Mouse (Mus musculus) right cerebral cortex, postnatal 10 days (tissue): ENCODE measurements at regions not wholly inside any gene's neighbourhood (a gene's known extent, or its start where the extent isn't known, plus 50 kb on each side); places are given as distances from the start of the nearest gene placed in this dataset.

Experiments used
- DNase-seq, 2 experiments: peaks; one replicate each; pipeline ENCODE4 v3.0.0; 2021; ENCODE audit warnings: low spot score in 2 of 2

DNA sequence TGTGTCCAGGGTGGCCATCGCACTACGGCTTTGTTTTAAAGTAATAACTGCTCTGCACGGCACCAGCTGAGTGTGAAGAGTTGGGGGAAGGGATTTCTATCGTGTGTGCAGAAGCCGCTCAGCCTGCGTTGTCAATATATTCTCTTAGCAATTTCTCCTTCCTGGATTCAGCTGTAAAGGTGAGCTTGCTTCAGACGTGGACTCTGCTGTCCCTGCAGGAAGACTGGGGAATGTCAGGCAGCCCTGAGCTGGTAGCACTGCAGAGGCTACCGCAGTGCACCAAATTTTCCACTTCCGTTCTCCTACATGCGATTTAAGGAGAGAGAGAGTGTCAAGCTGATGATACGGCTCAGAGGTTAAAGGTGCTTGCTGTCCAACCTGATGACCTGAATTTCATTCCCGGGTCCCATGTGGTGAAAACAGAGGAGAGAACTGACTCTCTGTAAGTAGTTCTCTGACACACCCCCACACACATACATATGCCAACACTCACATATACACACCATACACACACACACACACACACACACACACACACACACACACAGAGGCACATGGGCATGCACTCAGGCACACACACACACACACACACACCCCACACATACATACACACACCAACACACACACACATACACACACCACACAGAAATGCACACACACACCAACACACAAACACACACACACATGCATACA is 59.9 kb upstream of the Prelid3b start:
- peak; percentile 56 to 61 for DNase-seq

DNA sequence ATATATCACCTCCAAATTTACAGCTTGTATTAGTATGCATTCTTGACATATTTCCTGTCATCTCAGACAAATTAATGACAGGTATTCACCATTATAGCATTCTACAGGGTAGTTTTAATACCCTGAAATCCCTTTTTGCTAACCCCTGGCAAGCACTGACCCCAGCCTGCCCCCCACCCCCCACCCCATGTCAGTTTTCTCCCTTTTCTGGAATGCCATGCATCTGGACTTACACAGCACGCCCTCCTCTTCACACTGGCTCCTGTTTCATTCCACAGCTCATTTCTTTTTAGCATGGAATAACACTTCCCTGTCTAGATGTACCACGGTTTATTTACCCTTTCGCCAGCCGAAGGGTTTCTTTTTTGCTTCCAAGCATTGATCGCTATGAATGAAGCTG is 67.8 kb upstream of the Prelid3b start:
- no peak for DNase-seq

DNA sequence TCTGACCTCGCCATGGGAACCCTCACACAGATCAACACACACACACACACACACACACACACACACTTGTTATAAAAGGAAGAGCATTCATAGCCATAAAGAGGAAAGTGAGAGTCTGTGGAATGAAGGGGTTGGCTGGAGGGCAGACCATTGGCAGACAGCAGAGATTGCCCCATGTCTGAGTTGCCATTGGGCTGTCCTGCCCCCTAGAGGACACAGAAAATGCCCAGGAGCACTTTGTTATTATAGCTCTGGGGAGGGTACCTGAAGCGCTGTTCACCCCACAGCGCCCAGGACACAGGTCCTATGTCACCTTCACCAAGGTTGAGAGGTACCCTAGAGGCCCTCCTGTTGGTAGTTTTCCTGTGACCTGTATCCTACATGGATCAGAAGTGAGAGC is 74.3 kb upstream of the Prelid3b start:
- DNase-seq, result no peak

DNA sequence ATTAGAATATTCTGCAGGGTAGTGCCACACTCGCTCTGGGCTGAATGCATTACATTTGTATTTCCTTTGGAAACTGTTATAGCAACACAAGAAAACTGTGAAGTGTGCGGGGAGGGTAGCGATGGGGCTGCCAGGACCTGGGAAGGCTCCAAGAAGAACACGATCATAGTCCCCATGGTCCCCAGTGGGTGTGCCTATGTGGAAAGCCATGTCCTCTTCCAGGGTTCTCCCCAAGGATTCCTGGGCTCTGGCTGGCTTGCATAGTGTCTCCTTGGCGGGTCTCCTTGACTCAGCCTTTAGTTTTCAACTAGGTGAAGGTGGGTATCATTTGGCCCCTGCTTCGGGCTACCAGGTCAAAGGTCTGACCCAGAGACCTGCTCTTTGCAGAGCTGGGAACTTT is 74.8 kb upstream of the Prelid3b start:
- DNase-seq, result no peak

DNA sequence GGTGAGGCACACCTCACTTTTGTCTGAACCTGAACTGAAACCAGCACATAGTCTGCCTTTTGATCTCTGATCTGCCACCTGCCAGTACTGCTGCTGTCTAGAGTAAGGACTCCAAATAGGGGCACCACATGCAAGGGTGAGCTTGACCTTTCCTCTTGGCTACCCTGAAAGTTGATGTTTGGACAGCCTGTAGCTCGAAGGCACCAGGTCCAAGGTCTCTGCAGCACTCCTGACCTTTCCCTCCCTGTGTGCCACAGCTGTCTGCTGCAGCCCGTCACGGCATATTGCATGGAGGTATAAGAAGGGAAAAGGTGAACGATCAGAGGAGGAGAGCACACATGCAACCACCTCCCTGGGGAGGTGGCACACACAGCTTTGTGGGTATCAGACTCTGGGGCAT is 75.9 kb upstream of the Prelid3b start:
- DNase-seq, result no peak

DNA sequence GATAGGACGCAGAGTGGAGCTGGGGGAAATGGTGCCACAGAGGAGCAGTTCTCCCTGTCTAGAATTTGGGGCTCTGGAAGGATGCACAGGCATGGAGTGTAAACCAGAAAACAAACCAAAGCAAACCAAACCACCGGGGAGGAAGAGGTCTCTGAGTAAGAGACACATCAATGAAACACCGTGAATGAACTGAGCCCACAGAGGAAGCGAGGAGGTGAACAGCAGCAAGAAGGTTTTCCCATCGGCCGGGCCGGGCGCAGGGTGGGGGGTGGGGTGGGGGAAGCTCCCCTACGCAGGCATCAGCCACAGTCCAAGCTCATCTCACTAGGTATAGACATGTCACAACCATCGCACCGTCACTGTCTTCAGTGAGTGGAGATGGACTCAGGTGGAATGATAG is 82.9 kb upstream of the Prelid3b start:
- no peak for DNase-seq

DNA sequence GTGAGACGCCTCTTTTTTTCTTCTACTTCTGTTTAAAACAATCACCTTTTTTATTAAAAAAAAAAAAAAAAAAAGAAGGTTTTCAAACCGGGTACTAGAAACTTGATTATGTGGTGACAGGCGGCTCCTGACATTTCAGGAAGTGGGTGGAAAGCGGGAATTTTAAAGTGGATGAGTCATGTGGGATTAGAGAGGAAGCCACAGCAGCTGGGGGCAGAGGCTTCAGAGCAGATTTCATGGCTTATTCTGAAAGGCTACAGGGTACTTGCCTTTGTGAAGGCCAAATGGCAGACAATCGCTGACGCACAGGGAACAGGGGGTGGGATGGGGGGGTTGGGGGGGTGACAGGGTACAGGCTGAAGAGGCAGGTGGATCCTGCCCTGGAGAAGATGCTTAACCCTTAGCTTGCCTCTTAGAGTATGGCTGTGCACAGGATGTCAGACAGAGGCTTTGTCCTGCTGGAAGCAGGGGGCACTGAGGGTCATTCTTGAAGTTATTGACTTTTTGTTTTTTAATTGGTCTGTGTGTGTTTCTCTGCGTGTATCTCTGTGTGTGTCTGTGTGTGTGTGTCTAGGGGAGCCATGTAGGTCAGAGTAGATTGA is 81.4 kb upstream of the Zfp831 start:
- DNase-seq, result no peak

DNA sequence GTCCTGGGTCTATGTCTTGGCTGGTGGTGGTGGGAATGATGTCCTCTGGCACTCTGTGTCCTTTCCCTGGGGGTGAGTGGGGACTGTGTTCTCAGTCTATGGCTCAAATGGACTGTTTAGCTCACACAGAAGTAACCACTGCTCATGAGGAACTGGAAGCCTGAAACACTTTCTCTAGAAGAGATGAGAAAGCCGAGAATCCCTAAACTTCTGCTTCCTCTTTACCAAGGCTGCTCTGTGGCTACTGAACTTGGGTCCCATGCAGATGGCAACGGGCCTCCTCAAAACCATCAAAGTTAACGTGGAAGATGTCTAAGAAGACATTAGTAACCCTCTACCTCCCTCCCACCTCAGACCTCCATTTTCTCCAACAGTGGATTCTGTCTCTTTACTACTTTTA is 79.4 kb upstream of the Zfp831 start:
- DNase-seq, result no peak

DNA sequence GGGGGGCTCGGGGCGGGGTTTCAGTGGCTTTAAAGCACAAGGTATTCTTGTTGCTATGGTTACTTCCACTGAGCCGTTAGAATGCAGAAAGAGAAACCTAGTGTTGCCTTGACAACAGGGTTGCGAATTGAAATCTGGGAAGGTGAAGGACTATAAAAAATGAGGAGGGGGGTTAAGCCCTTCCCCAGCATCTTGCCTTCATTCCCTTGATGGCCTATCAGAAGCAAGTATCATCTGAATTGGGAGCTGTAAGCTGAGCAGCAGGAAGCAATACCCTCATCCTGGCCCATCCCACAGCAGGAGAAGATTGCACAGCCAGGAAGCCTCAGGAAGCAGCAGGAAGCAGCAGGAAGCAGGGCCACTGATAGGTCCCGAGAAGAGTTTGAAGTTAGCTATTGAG is 78.5 kb upstream of the Zfp831 start:
- DNase-seq, result peak; percentile 36 to 61

DNA sequence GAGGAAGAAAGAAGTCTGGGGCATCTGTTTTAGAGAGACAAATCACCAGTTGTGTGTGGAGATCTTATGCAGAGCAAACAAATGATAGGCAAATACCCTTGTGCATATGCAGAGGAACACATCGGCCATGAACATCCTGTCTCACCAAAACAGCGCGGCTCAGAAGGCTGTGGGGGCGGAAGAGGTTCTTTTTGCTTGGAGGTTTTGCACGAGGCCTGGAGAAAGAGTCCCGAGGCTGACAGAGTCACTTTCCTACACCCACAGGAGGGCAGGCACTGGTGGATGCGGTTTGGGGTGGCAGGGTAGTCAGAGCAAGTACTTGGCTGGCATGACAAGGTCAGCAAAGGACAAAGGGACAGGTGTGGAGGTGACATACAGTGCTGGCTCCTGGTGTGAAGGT is 77.4 kb upstream of the Zfp831 start:
- no peak for DNase-seq

DNA sequence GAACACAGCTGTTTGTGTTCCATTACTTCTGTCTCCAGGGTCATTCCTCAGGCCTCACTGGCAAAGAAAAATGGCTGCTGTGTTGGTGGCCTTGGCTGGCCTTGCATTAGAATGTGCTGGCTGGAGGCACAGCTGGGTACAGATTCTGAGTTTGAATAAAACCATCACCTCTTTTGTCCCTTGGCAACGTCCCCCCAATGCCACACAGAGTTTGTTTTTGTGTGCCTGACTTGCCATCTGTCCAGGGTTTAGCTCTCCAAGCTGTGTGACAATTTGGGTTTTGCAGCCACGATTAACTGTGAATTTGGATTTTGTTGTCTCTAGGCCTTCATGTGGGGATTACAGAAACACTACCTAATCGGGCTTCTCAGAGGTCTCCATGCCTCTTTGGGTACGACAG is 76.6 kb upstream of the Zfp831 start:
- no peak for DNase-seq

DNA sequence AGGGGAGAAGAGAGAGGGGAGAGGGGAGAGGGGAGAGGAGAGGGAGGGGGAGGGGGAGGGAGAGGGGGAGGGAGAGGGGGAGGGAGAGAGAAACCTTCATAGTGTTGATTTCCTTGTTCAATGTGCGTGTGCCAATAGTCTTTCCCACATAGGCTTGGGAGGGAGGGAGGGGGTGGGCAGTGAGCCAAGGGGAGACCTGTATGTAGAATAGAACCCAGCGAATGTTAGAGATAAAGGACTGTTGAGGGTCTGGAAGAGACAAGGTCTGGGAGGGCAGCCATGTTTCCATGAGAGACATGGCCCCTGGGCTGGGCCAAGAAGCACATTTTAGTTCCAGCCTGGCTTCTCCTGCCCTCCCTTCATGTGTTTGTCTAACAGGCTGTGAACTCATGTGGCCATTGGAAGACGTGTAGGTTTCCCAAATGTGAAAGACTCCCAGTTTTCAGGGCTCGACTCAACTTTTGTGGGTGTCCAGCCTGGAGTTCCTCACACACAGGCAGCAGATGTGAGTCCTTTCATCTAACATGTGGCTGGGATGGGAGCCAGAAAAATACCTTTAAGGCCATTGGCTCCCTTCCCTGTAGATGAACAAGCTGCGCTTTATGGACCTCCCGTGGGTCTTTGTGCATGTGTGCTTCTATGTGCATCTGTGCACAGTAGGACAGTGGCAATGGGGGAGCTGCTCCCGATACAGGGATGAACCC is 68.4 kb upstream of the Zfp831 start:
- DNase-seq, result no peak

DNA sequence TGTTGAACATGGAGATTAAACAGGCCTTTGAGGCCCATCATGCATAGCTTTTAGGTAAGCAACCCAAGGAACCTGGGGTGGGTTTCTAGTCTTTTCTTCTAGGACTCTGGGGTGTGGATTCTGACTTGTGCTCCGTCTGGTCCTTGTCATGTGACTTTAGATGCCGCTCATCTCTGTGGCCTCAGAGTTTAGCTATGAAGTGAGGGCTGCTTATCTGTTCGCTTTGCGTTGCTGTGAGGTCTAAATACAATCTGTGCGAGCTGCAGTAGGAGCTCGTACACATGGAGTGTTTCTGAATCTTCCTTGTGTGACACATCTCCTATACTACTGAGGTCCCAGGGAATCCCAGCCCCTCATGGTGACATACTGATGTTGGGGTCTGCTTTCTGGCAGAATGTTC is 67.8 kb upstream of the Zfp831 start:
- DNase-seq, result no peak

DNA sequence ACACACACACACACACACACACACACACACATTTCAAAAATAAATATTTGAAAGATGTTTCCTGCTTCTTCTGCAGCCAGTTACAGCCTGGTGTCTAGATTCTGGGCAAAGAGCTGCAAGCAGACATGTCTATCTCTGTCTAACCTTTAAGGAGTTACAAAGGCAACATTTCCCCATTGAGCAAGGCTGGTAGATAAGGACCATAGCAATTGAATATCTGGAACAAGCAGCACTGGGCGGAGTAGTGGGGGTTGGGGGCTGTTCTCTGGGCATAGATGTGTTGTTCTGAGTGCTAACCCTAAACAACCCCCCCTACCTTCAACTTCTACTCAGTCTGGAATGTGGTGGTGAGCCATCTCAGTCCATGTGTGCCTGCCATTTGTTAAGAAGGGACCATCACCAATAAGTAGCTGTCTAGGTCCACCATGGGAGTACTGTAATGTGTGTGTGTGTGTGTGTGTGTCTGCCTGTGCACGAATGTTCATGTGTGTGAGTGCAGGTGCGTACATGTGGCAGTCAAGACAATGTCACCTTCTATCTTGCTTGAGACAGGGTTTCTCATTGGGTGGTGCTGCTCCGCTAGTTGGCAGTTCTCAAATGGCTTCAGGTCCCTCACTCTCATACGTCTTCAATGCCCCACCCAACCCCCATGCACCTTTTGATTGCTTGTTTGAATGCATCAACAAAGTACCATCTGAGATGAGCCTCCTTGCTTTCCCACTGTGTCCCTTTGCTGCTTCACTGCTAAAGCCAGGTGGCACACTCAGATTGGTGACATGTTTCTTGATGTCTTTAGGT is 62.2 kb upstream of the Zfp831 start:
- no peak for DNase-seq

DNA sequence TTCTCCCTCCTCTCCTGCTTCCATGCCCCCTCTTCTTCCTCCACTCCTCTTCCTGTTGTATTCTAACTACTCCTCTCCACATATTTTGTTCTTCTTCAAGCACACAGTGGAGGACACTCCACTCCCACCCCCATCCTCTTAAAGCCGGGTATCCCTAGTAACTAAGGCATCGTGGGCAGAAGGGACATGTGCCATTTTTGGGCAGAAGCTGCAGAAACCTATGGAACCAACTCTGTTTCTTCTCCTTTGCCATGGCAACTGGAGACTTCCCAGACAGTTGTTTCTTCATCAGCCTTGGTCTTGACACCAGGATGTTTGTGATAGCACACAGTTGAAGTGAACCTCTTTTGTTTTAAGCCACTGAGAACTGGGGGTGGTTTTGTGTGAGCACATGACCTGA is 59.1 kb upstream of the Zfp831 start:
- peak; percentile 70 to 84 for DNase-seq
